Mouse (Mus musculus) forebrain, embryonic 13.5 days (tissue): ENCODE measurements around the gene Cox7a2. TPM values are rescaled to one million over a fixed set of nuclear protein-coding genes. Genes with fewer than 3 reads are reported as not detected.
A peak's percentile ranks its signal among the peaks of the same experiment; 100 is the strongest.

Experiments used
- ATAC-seq: fragments of 200-750 bp; cut with Nextera tagmentation; 2 replicates; pipeline ENCODE4 v1.8.0; 2017
- H3K27ac ChIP-seq: fragments of 300-500 bp; sonication (generic); 2 replicates; pipeline ENCODE4 v1.5.1; 2015; ENCODE audit warnings: inconsistent platforms, mild to moderate bottlenecking, moderate library complexity
- H3K27me3 ChIP-seq: fragments of 300-500 bp; sonication (generic); 2 replicates; pipeline ENCODE4 v1.6.1; 2015; ENCODE audit warnings: mild to moderate bottlenecking, inconsistent platforms
- H3K36me3 ChIP-seq: fragments of 300-500 bp; sonication (generic); 2 replicates; pipeline ENCODE4 v1.6.1; 2015; ENCODE audit warnings: mild to moderate bottlenecking, inconsistent platforms; ENCODE audit not compliant: poor library complexity, severe bottlenecking
- H3K4me1 ChIP-seq: fragments of 300-500 bp; sonication (generic); 2 replicates; pipeline ENCODE4 v1.6.1; 2015; ENCODE audit warnings: inconsistent platforms
- H3K4me2 ChIP-seq: fragments of 300-500 bp; sonication (generic); 2 replicates; pipeline ENCODE4 v1.6.1; 2015; ENCODE audit warnings: inconsistent platforms, mild to moderate bottlenecking, moderate library complexity
- H3K4me3 ChIP-seq: fragments of 300-500 bp; sonication (generic); 2 replicates; pipeline ENCODE4 v1.5.1; 2015; ENCODE audit warnings: mild to moderate bottlenecking, inconsistent platforms
- H3K9ac ChIP-seq: fragments of 300-500 bp; sonication (generic); 2 replicates; pipeline ENCODE4 v1.6.1; 2015; ENCODE audit warnings: mild to moderate bottlenecking, inconsistent platforms
- H3K9me3 ChIP-seq: fragments of 300-500 bp; sonication (generic); replicated peaks from 2 replicates; pipeline ENCODE4 v1.6.1; 2016; ENCODE audit warnings: inconsistent platforms
- WGBS: fragments of 180-500 bp; shearing (Covaris S2); methylation state at CpG from one replicate; pipeline ENCODE4 v1.1.7; 2015; 5-methylcytosine and 5-hydroxymethylcytosine counted together
- polyA plus RNA-seq: library from polyadenylated mRNA; unstranded; fragments of >200 nt; fragmentation: Nextera tagmentation; extraction: Ambion mirVana; gene quantifications from 2 replicates; pipeline ENCODE4 v1.2.1, GENCODE M21; 2015

Gene Cox7a2
- polyA plus RNA-seq, 1 experiment from 2014 or later: 828 TPM

DNA sequence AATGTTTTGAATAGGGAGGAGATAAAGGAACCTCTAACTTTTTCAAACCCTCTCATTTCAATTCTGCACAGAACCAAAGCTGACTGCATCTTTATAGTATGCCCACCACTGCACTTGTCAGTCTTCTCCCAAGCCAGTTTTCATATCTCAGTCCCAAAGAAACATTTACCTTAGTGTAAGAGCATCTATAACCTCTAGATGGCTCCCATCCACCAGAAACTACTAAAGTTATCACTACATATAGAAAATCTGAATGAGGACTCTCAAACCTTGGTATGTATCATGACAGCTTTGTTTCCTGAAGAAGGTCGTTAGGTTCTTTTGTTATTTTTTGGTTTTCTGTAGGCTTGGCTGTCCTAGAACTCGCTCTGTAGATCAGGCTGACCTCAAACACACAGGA lies 19.7 kb upstream of the Cox7a2 start:
- Histone ChIP-seq H3K4me3 (no peak overlapping the region), H3K4me2 (no peak overlapping the region), H3K27me3 (no peaks in the 10 kb centered on the region), H3K9me3 (no peaks in the 10 kb centered on the region), H3K36me3 (peaks cover 7% of the 10 kb centered on the region), H3K9ac (no peak overlapping the region), H3K4me1 (peaks cover 1% of the 10 kb centered on the region), H3K27ac (no peak overlapping the region)
- ATAC-seq: no peak
- WGBS: 74% methylated on average over 2 of the region's 2 CpGs

DNA sequence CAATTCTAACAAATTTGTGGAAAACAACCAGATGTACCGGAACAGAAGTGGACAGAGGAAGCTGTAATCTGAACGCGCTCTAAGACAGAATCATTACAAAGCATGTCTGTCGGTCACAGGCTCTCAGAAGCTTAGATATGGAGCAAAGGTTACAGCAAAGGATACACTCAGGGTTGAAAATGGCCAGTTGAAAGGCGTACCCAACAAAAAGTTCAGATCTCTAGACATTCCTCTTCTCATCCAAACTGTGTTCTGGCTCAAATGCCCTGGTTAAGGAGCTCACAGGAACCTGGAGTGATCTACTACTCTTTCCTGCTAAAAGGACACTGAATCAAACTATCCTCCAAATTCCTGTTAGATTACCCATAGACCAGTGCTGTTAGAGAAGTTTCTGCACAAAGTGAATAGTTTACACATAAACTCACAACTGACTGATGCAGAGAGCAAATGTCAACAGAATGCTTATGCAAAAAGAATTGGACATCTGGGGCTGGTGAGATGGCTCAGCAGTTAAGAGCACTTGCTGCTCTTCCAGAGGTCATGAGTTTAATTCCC lies 7.4 kb upstream of the Cox7a2 start:
- 92% methylated on average over 5 of the region's 5 CpGs for WGBS
- 0 out of 2 replicates have a peak, but pooled peaks cover 9% of the 10 kb centered on the region for H3K36me3 ChIP-seq

DNA sequence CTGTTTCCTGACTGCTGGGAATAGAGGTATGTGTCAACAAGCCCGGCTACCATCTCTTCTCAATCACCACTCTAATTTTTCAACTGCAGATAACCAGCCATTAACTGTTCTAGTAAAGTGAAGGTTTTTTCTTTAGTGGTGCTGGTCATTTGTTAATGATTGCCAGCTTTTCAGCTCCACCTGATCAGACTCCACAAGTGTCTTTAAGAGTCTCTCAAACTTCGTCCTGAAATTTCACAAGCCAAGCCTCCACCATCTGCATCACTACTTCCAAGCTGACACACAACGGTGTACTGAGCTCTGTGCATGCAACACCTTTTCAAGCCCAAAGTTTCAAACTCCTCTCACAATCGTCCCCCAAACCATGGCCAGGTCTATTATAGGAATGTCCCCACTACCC lies 5.7 kb upstream of the Cox7a2 start:
- no peaks in the 10 kb centered on the region for H3K9me3 ChIP-seq
- no peaks in the 10 kb centered on the region for H3K27me3 ChIP-seq
- no peak overlapping the region for H3K4me2 ChIP-seq
- 86% methylated on average over 4 of the region's 4 CpGs for WGBS
- H3K4me1 ChIP-seq: peaks cover 4% of the 10 kb centered on the region
- H3K4me3 ChIP-seq: no peak overlapping the region
- no peak for ATAC-seq
- no peak overlapping the region for H3K27ac ChIP-seq
- H3K36me3 ChIP-seq: 0 out of 2 replicates have a peak, but pooled peaks cover 1% of the 10 kb centered on the region
- no peak overlapping the region for H3K9ac ChIP-seq

More for the DNA sequence above, 7.4 kb upstream of the Cox7a2 start:
- Histone ChIP-seq H3K4me1 (no peaks in the 10 kb centered on the region), H3K27ac (no peak overlapping the region), H3K27me3 (no peaks in the 10 kb centered on the region), H3K4me2 (no peak overlapping the region), H3K4me3 (no peak overlapping the region), H3K9me3 (no peaks in the 10 kb centered on the region), H3K9ac (no peak overlapping the region)
- ATAC-seq: no peak

DNA sequence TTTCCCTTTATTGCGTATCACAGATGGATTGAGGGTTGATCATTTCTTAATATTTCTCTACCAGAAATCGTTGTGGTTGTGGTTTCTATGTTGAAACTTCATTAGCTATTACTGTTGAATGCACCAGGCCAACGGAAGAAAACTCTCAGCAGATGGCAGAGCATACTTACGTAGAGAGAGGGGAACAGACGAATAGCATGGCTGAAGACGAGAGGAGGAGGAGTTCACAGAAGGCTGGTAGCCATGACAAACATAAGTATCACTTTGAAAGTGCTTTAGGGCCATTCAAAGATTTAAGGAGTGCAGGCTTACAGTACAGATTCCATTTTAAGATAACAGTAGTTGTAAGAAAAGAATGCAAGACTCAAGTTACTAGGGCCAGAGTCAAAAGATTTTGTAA lies 2.8 kb upstream of the Cox7a2 start:
- Histone ChIP-seq H3K9ac (no peak overlapping the region), H3K4me1 (peaks cover 20% of the 10 kb centered on the region), H3K4me2 (no peak overlapping the region), H3K27me3 (no peaks in the 10 kb centered on the region), H3K9me3 (no peaks in the 10 kb centered on the region), H3K27ac (no peak overlapping the region), H3K4me3 (no peak overlapping the region), H3K36me3 (no peaks in the 10 kb centered on the region)
- ATAC-seq: no peak
- WGBS: 84% methylated on average over 6 of the region's 6 CpGs

DNA sequence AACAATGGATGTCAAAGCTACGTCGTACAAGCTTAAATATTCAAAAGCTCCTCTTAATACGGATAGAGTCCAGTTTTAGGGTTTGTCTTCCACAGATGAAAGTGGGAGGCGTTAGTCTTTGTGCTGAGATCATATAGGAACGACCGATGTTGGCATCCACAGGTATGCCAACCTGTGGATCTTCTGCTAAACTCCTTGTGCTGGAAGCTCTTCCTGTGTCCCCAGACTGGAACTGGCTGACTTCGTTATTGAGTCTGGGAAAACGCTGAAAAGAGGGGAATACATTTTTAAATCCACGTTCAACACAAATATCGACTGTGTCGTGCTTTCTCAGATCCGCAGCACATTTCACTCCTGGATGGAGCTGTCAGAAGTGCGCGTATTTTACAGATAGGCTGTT lies 398 bp upstream of the Cox7a2 start:
- ATAC-seq: no peak; the same call in 1 of the 2 replicates

DNA sequence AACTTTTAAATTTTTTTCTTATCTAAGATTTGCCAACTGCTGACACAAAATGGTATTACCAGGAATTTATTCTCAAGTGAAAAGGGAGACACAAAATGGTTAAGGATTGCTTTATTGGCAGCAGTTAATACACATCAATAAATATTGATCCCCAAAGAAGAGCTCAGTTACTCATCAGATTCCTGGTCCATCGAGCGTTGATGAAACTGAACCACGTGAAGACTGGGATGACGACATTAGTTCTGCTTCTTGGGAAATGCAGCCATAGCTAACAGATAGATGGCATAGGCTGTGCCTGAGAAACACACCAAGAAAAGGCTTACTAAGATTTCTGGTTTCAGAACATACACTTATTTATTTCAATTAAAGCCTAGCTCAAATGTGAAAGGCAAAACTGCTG lies 4.4 kb downstream of the Cox7a2 start:
- H3K4me2 ChIP-seq: no peak overlapping the region
- no peaks in the 10 kb centered on the region for H3K9me3 ChIP-seq
- H3K36me3 ChIP-seq: peaks cover 31% of the 10 kb centered on the region
- no peak overlapping the region for H3K9ac ChIP-seq
- no peak overlapping the region for H3K27ac ChIP-seq
- peaks cover 16% of the 10 kb centered on the region for H3K4me1 ChIP-seq
- ATAC-seq: no peak
- H3K27me3 ChIP-seq: no peaks in the 10 kb centered on the region
- no peak overlapping the region for H3K4me3 ChIP-seq
- 94% methylated on average over 4 of the region's 4 CpGs for WGBS

More for the DNA sequence above, 398 bp upstream of the Cox7a2 start:
- 9% methylated on average over 14 of the region's 14 CpGs for WGBS
- no peaks in the 10 kb centered on the region for H3K9me3 ChIP-seq
- peak overlapping the region; percentile 92 for H3K4me3 ChIP-seq
- H3K4me2 ChIP-seq: peak overlapping the region; percentile 65
- H3K27ac ChIP-seq: peak overlapping the region; percentile 83
- peaks cover 20% of the 10 kb centered on the region for H3K4me1 ChIP-seq
- H3K36me3 ChIP-seq: peaks cover 10% of the 10 kb centered on the region
- peak overlapping the region; percentile 65 for H3K9ac ChIP-seq
- no peaks in the 10 kb centered on the region for H3K27me3 ChIP-seq

DNA sequence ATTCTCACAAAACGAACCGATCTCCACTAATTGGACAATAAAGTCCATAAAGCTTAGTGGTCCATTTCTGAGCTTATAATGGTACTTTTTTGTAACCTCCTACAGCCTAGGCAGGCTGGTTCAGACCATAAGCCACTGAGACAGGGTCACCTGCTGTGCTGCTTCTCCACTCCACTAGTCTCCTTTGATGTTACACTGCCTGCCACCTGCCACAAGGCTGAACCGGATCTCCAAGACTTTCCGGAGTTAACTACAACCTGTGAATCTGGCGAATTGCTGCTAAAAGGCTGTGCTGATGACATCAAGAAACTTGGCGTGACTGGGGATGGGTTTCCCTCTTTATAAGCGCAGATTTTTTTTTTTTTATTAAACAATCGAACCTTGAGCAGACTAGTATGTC lies 7.8 kb downstream of the Cox7a2 start:
- Histone ChIP-seq H3K9me3 (no peaks in the 10 kb centered on the region), H3K27ac (no peak overlapping the region), H3K9ac (no peak overlapping the region), H3K36me3 (peaks cover 31% of the 10 kb centered on the region), H3K4me3 (no peak overlapping the region), H3K4me2 (no peak overlapping the region), H3K27me3 (no peaks in the 10 kb centered on the region), H3K4me1 (no peaks in the 10 kb centered on the region)
- ATAC-seq: no peak
- 91% methylated on average over 8 of the region's 8 CpGs for WGBS

DNA sequence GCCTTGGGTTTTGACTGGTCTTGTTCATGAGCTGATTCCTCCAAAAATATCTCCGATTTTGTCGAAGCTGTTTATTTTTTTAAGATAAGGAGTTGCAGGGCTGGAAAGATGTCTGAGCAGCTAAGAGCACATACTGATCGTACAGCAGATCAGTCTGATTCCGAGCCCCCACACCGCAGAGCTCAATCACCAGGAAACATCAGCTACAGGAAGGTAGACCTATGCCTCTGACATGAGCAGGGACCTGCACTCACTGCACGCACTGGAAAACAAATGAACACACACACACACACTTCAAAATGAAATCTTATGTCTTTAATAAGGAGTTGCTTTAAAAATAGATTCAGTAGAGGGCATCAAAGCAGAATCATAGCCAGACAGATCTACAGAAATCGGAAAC lies 9.0 kb downstream of the Cox7a2 start:
- no peaks in the 10 kb centered on the region for H3K9me3 ChIP-seq
- H3K27ac ChIP-seq: no peak overlapping the region
- no peak overlapping the region for H3K4me3 ChIP-seq
- no peak overlapping the region for H3K4me2 ChIP-seq
- no peak overlapping the region for H3K9ac ChIP-seq
- H3K36me3 ChIP-seq: peaks cover 27% of the 10 kb centered on the region
- no peaks in the 10 kb centered on the region for H3K4me1 ChIP-seq
- 94% methylated on average over 7 of the region's 7 CpGs for WGBS
- no peak for ATAC-seq
- H3K27me3 ChIP-seq: no peaks in the 10 kb centered on the region

DNA sequence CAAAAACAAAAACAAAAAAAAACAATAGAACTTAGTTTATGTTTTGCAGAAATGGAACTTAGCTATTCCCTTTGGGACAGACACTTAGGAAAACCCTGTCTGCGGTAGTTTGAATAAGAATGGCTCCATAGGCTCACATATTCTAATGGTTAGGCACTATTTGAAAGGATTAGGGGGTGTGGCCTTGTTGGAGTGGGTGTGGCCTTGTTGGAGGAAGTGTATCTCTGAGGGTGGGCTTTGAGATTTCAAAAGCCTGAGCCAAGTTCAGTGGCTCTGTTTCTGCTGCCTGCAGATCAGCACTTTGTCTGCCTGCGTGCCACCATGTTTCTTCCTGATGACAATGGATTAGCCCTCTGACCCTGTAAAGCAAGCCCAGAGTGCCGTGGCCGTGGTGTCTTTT lies 14.6 kb downstream of the Cox7a2 start:
- Histone ChIP-seq H3K27ac (no peak overlapping the region), H3K27me3 (no peaks in the 10 kb centered on the region), H3K9me3 (no peaks in the 10 kb centered on the region), H3K36me3 (no peaks in the 10 kb centered on the region), H3K9ac (no peak overlapping the region), H3K4me1 (no peaks in the 10 kb centered on the region), H3K4me2 (no peak overlapping the region), H3K4me3 (no peak overlapping the region)
- no peak for ATAC-seq
- 40% methylated on average over 4 of the region's 4 CpGs for WGBS

DNA sequence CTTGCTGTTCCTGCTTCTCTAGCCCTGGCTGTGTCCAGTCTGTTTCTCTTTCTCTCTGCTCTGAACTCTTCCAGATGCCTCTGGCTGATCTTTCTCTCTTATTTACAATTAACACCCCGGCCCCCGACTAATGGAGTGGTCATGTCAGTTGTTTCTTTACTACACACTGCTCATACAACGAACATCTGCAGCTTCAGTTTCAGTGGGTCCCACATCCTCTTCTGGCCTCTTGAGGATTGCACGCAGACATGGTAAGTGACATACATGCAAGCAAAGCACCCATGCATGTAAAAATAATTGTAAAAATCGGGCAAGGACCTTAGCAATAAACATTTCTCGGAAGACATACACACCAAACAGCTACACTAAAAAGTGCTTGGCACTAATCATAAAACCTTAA lies 24.1 kb downstream of the Cox7a2 start:
- Histone ChIP-seq H3K9ac (no peak overlapping the region), H3K27ac (no peak overlapping the region), H3K4me1 (no peaks in the 10 kb centered on the region), H3K4me3 (no peak overlapping the region), H3K27me3 (no peaks in the 10 kb centered on the region), H3K36me3 (no peaks in the 10 kb centered on the region), H3K4me2 (no peak overlapping the region), H3K9me3 (no peaks in the 10 kb centered on the region)
- 94% methylated on average over 6 of the region's 6 CpGs for WGBS
- ATAC-seq: no peak

DNA sequence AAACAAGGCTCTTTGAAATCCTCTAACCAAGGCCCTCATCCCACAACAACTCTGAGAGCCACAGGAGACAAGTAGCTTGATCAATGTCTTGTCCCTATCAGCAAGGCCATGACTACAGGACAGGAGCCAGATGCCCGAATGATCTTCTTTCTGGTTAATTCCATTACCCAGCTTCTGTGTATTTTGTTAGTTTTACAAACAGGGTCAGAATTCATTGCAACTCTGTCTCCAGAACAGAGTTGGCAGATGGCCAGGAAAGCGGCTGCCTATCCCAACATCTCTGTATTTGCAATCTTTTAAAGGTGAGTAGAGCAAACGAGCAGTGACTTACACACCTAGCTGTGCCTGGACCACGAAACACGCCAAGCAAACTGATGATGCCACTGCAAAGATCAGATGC lies 29.4 kb downstream of the Cox7a2 start:
- Histone ChIP-seq H3K4me3 (no peak overlapping the region), H3K9ac (no peak overlapping the region), H3K4me1 (no peaks in the 10 kb centered on the region), H3K36me3 (no peaks in the 10 kb centered on the region), H3K27ac (no peak overlapping the region), H3K4me2 (no peak overlapping the region), H3K27me3 (no peaks in the 10 kb centered on the region), H3K9me3 (no peaks in the 10 kb centered on the region)
- ATAC-seq: no peak
- WGBS: 85% methylated on average over 5 of the region's 5 CpGs

DNA sequence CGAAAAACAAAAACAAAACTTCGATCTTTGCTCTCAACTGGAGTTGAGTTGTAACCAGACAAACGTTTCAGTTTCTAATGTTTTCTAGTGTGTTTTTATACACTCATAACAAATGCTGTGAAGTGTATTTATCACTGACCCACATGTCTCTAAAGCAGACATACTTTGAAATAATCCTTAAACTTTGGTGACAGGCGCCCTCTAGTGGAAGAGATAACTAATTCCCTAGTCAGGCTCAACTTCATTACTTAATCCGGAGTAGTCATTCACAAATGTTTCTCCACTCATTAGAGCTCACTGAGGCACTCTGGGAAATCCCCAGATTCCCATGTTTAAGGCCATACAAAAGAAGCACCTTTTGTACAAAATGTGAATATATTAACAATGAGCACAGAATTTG lies 36.6 kb downstream of the Cox7a2 start:
- H3K9ac ChIP-seq: no peak overlapping the region
- H3K4me1 ChIP-seq: peaks cover 16% of the 10 kb centered on the region
- 35% methylated on average over 5 of the region's 5 CpGs for WGBS
- no peak for ATAC-seq
- H3K27me3 ChIP-seq: peaks cover 40% of the 10 kb centered on the region
- H3K4me2 ChIP-seq: no peak overlapping the region
- no peaks in the 10 kb centered on the region for H3K36me3 ChIP-seq
- H3K9me3 ChIP-seq: no peaks in the 10 kb centered on the region
- no peak overlapping the region for H3K4me3 ChIP-seq
- H3K27ac ChIP-seq: no peak overlapping the region

DNA sequence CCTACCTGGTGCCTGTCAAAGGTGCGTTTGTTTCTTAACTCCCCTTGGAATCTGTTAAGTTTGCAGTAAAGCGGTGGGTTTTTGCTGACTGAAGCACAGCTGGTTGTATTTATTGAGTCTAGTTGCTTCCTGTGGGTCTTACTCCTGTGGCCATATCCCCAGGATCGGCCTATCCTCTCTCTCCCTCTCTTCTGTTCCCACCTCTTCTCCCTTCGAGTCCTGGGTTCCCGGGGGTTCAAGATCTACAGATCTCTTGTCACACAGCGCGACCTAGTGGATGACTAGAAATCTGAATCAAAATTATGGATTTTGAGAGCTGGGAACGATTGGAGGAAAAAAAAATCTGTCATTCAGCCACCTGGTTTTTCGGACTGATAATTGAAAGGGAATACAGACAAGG lies 38.6 kb downstream of the Cox7a2 start:
- no peak overlapping the region for H3K4me3 ChIP-seq
- WGBS: 11% methylated on average over 9 of the region's 9 CpGs
- ATAC-seq: no peak; the same call in 1 of the 2 replicates

More for the DNA sequence above, 38.6 kb downstream of the Cox7a2 start:
- Histone ChIP-seq H3K36me3 (no peaks in the 10 kb centered on the region), H3K9ac (no peak overlapping the region), H3K27ac (no peak overlapping the region), H3K27me3 (peaks cover 50% of the 10 kb centered on the region), H3K9me3 (no peaks in the 10 kb centered on the region), H3K4me2 (no peak overlapping the region), H3K4me1 (peaks cover 28% of the 10 kb centered on the region)
